Mouse (Mus musculus): ENCODE data around the gene Ugt1a9.
"Not testable (repeated sequence)": the region's sequence is repeated elsewhere in the genome, so short reads cannot be mapped to it uniquely, and the experiment has no call there.

The Ugt1a9 gene

DNA sequence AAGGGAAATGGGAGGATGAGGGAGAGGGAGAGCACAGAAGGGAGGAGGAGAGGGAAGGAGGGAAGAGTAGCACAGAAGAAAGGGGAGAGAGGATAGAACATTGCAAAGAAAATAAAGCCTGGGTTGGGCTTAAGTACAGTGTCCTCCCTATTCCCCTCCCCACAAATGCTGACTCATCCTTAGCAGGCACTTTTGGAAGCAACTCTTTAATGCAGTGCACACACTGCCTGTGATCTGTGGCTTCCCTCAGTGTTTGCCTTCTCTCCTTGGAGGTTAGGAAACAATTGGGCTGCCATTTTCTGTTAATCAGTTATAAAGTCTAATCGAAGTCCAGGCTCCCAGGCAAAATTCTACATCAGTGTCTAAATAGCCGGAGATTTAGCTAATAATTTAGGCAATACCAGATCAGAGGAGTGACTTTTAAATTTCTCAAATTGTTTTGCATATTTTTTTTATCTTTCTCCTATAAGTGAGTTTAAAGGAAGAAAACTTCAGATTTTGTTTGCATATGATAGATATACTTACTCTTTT, 38.5 kb downstream of the Ugt1a9 start:
- not testable (repeated sequence) for DNase-seq

DNA sequence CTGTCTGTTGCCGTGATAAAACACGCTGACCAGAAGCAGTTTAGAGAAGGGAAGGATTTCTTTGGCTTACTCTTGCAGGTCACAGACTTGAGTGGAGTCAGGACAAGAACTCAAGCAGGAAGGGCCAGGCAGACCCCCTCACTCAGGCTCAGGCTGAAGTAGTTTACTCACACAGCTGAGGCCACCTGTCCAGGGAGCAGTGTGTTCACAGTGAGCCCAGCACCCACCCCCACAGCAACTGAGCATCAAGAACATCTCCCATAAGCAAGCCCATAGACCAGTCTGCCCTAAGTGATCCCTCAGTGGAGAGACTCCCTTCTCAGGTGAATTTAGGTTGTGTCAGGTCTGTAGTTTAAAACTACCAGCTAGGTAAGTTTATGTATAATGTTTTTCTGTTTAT, 39.0 kb downstream of the Ugt1a9 start:
- DNase-seq: not testable (repeated sequence)

DNA sequence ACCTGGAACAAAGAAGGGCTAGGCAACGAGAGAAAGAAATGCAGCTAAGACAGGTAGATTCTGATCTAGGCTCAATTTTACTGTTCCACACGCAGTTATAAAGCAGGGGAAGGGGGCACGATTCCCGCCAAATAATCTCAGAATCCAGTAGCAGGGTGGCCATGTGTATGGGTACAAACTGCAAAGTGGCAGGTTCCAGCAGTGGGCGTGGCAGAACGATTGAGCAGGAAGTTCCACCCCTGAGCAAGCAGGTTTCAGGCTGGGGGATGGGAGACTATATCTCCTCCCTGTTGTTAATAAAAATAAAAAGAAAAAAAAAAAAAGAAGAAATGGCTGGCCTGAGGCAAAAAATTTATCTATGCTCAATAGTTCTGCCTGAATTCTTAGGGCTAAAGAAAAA, 42.2 kb downstream of the Ugt1a9 start:
- not testable (repeated sequence) for DNase-seq

DNA sequence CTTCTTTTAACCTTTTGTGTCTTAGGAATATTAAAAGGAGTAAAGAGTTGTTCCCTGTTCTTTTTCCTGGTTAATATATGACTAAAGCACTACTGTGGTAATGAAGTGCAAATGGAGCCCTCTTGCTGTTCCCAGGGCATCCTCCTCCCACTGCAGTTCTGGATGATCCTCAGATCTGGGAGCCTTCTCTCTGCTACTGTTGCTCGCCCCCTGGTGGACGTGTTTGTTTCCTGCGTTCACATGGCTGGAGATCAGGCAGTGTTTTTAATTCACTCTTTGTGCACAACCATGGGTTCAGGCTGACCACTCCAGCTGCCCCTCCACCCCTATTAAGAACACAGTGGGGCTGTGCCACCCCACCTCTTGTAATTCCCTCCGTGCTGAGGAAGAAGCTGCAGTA, 50.0 kb downstream of the Ugt1a9 start:
- not testable (repeated sequence) for DNase-seq

DNA sequence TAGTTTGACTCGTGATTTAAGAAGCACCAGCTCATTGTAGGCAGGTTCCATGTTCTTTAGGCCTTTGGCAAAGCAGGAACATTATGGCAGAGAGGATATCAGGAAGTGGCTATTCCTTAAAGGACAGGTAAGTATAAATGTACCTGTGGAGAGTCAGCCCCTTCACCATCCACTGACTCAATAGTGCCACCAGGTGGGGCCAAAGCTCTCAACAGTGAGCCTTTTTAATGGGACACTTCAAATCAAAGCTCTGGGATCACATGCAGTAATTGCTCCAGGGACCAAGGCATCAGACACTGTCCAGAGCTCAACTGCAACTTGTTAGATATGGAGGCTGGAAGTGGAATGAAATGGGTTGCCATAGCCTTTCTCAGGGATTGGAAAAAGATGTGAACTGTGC, 50.9 kb downstream of the Ugt1a9 start:
- DNase-seq: not testable (repeated sequence)

DNA sequence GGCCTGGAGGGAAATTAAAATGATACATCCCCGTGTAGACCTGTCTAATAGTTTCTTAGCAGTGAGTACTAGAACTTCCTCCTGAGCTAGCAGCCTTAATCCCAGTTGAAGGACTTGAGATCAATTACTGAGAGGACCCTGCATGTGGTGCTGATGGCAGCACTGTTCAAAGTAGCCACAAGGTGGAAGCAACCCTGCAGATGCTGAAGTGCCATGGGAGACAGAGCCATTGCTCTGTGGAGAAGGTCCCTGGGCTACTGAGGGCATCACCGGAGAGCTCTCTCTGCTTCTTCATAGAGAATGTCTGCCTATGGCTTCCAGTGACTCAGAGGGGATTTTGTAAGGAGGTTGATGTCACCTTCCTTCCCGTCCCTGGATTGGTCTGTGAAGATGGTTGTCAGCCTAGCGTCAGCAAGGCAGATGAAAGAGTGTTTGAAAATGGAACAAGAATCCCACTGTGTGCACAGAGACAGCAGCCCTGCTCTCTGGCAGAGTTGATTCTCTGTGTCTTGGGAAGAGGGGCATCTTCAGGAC, 55.3 kb downstream of the Ugt1a9 start:
- DNase-seq: not testable (repeated sequence)

DNA sequence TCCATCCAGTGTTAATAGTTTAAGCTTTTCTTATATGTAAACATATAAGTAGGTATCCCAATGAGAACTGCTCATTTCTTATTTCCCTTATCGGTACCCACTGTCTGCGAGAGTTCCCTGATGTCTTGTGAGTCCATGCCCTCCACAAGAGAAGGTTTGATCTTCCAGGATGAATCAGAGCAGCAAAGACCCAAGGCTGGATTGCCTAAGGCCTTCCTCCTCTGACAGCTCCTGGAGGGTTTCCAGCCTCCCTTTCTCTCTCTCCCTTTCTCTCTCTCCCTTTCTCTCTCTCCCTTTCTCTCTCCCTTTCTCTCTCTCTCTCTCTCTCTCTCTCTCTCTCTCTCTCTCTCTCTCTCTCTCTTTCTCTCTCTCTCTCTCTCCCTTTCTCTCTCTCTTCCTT, 58.5 kb downstream of the Ugt1a9 start:
- DNase-seq: not testable (repeated sequence)

DNA sequence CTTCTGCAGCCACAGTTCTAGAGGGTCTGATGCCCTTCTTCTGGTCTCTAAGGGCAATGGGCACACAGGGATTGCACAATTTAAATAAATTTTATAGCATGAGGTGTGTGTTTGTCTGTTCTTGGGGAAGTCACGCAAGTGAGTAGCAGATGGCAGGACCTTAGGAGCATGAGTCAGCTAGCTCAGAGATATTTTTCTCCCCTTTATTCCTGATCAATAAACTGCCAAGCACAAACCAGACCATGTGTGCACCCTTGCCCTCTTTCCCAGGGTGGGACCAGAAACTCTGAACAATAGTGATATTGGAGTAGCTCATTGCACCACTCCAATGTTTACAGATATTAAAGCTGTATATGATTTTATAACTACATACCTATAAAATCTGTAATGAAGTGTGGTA, 59.6 kb downstream of the Ugt1a9 start:
- not testable (repeated sequence) for DNase-seq

DNA sequence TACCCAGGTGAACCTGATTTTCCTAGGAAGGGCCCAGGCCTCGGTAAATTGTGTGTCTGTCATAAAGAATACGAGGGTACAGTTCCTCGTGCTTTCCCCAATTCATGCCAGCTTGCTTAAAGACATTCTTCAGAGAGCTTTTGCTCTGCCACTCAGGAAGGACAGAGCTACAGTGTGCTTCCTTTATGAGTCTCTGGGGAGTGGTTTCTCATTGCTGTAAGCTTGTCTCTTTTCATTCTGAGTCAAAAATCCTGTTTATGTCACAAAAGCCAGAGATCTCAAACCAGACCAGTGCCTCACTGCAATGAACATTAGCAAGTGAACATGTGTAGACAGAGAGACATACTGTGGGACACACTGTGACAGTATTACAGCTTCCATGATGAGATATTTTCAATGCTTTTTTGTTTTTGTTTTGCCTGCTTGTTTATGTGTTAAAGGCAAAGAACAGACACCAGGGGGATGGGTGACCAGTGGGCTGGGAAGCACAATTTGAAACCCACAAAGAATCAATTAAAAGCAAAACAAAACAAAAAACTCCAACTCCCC, 63.4 kb downstream of the Ugt1a9 start:
- DNase-seq: no peak

DNA sequence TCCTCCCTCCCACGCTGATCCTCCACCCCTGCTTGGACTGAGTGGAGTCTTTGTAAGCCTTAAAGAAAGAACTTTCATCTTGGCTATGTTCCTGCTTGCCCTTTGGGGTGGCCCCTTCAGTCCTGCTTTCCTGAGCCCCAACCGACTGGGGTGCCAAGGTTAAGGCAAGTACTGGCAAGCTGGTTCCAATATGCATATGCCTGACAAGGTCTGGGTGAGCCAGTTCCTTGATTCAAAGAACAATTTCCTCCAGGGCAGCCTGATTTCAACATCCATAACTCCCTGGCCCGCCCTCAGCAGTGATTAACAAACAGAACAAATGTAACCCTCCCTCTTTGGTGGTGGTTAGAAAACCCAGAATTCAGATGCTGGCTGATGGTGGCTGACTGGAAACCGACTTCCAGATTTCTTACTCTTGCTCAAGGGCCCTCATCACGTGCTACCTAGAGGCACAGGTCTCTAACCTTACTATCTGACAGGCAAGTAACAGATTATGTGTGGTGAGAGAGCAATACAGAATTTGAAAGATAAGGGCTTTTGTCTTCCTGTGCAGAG, 63.9 kb downstream of the Ugt1a9 start, which contains the start of gene Ugt1a6a:
Gene Ugt1a6a (plus strand): TSS at position 353 of the 555 bp plus-strand sequence.
- DNase-seq: not testable (repeated sequence)

DNA sequence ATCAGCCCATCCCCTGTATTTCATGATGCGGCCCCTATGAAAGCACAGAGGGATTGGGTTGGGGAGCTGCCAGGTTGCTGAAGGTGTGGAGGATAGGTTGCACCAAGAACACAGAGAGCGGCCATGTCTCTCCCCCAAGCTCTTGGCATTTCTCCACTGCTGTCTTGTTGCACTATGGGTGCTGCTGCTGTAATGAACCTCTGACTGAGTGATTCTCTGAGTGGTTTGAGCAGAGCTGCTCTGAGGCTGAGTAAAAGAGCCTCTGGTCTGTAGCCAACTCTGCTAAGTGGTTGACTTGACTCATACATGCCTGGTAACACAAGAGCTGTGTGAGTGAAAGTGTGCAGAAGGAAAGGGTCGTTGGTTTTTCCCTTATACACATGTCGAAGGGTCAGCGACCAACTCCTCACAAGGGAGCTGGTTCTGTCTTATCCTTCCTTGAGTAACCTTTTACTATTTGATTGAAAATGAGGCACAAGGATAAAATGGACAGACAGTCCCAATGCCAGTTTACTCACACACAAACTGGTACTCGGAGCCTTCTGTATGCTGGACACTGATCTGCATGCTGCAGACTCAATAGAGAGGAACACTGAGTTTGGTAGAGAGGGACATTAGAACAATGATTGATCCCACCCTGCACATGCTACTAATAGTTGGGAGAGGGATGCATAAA, 64.8 kb downstream of the Ugt1a9 start:
- not testable (repeated sequence) for DNase-seq

DNA sequence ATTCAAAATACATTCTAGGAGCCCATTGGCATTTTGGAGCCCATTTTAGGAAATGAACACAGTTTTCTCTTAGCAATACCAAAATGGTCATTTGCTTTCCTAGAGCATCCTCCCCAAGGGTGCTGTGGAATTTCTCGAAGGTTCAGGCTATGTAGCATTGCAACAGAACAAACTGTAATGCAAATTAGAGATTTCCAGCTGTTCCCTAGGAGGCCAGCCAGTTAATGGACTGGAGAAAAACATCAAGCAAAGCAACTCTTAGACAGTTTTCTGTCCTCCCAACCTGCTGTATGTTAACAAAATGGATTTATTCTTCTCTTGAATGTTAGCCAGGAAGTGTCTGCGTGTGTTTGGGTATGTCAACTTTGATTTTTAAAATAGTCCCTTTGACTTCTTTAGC, 66.0 kb downstream of the Ugt1a9 start:
- DNase-seq: no peak

DNA sequence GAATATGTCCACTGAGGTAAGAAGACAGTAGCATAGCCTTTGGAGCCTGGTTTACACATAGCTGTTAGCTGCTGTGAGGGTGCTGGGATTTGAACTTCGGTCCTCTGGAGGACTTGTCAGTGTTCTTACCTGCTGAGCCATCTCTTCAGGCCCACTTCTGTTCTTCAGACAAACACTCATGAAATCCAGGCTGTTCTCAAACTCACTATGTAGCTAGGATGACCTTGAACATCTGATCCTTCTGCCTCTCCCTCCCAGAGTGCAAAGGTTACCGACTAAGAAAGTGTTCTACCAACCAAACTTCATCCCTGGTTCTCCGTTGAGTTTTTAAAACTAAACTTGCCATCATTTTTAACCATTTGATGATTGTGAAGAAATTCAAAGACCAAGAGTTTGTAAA, 66.7 kb downstream of the Ugt1a9 start:
- no peak for DNase-seq

DNA sequence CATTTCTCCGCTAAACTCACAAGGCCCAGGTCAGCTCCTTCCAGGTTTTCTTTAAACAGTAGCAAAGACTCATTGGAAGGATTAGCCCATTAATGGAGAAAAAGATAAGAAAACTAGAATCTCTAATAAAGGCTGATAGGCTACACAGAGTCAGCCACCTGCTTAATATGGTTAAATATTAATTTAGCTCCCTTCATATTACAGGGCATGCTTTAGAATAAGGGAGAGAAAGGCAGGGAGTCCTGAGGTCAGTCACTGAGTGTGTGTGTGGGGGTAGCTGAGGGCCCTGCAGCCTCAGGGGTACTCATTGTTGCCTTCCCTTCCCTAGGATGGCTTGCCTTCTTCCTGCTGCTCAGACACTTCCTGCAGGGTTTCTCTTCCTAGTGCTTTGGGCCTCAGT, 67.5 kb downstream of the Ugt1a9 start:
- no peak for DNase-seq

DNA sequence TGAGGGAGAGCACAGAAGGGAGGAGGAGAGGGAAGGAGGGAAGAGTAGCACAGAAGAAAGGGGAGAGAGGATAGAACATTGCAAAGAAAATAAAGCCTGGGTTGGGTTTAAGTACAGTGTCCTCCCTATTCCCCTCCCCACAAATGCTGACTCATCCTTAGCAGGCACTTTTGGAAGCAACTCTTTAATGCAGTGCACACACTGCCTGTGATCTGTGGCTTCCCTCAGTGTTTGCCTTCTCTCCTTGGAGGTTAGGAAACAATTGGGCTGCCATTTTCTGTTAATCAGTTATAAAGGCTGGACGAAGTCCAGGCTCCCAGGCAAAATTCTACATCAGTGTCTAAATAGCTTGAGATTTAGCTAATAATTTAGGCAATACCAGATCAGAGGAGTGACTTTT, 69.9 kb downstream of the Ugt1a9 start:
- DNase-seq: not testable (repeated sequence)

DNA sequence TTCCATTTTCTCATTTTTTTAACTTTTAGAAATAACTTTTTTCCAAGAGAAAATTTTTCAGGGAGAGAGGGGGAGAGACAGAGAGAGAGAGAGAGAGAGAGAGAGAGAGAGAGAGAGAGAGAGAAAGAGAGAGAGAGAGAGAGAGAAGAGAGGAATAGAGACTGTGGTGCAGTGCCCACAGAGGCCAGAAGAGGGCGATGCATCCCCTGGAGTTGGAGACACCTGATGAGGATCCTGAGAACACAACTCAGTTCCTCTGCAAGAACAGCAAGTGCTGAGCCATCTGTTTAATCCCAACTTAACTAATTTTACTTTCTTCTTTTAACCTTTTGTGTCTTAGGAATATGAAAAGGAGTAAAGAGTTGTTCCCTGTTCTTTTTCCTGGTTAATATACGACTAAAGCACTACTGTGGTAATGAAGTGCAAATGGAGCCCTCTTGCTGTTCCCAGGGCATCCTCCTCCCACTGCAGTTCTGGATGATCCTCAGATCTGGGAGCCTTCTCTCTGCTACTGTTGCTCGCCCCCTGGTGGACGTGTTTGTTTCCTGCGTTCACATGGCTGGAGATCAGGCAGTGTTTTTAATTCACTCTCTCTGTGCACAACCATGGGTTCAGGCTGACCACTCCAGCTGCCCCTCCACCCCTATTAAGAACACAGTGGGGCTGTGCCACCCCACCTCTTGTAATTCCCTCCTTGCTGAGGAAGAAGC, 73.5 kb downstream of the Ugt1a9 start:
- peak; percentile 53 for DNase-seq

DNA sequence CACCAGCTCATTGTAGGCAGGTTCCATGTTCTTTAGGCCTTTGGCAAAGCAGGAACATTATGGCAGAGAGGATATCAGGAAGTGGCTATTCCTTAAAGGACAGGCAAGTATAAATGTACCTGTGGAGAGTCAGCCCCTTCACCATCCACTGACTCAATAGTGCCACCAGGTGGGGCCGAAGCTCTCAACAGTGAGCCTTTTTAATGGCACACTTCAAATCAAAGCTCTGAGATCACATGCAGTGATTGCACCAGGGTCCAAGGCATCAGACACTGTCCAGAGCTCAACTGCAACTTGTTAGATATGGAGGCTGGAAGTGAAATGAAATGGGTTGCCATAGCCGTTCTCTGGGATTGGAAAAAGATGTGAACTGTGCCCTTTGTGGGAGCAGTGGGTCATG, 74.7 kb downstream of the Ugt1a9 start:
- DNase-seq: not testable (repeated sequence)

DNA sequence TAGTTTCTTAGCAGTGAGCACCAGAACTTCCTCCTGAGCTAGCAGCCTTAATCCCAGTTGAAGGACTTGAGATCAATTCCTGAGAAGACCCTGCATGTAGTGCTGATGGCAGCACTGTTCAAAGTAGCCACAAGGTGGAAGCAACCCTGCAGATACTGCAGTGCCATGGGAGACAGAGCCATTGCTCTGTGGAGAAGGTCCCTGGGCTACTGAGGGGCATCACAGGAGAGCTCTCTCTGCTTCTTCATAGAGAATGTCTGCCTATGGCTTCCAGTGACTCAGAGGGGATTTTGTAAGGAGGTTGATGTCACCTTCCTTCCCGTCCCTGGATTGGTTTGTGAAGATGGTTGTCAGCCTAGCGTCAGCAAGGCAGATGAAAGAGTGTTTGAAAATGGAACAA, 79.5 kb downstream of the Ugt1a9 start:
- DNase-seq: not testable (repeated sequence)

DNA sequence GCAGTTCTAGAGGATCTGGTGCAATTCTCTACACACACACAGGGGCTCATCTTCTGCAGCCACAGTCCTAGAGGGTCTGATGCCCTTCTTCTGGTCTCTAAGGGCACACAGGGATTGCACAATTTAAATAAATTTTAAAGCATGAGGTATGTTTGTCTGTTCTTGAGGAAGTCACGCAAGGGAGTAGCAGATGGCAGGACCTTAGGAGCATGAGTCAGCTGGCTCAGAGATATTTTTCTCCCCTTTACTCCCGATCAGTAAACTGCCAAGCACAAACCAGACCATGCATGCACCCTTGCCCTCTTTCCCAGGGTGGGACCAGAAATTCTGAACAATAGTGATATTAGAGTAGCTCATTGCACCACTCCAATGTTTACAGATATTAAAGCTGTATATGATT, 87.8 kb downstream of the Ugt1a9 start:
- DNase-seq: peak; percentile 14

DNA sequence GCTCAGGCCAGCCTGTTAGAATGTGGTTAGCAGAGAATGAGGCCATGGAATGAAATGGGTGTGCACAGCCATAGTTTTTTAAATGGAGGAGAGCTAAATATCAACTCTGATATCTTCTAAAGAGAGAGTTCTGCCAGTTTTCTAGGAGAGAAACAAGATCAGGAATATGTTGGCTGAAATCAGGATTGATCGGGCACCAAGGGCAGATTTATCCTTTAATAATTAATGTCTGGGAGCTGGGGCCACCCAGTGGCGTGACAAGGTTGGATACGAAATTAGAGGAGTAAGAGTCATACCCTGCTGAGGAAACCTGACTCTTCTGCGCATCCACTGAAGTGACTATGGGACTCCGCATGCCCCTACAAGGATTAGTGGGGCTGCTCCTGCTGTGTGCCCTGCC, 95.1 kb downstream of the Ugt1a9 start, which contains the start of gene Ugt1a5:
Gene Ugt1a5 (plus strand): TSS at position 302 of the 400 bp plus-strand sequence.
- no peak for DNase-seq

DNA sequence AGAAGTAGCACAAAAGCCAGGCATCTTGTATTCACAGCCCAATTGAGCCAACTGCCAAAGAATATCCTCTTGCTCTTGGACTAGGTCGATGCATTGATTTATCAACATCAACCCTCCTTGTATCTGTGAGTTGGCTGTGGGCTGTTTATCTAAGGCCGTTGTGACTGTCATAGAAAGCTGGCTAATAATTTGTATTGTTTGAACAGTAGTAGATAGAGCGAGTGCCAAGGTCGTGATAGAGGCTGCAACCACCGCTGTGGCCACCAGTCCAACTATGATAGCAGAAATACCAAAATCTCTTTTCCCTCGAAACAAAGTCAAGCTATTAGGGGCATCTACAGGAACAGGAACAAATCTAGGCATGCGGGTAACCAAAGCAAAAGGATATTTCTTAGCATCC, 101.6 kb downstream of the Ugt1a9 start:
- DNase-seq: not testable (repeated sequence)

DNA sequence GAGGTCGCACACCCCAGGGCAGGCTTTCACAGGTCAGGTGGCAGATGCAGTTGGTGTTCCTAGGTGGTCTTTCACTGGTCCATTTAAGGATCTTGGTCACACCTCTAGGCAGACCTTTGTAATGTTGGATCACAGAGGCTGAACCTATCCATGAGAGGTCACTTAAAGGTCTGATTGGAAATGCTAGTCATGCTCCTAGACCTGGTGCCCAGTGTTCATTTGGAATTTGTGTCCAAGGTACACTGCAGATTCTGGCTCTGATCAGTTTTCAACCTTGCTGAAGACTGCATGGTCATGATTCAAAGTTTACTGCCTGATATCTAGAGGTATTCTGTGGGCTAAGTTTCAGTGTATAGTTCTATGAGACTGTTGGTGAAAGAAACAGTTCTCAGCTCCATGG, 109.1 kb downstream of the Ugt1a9 start:
- no peak for DNase-seq

DNA sequence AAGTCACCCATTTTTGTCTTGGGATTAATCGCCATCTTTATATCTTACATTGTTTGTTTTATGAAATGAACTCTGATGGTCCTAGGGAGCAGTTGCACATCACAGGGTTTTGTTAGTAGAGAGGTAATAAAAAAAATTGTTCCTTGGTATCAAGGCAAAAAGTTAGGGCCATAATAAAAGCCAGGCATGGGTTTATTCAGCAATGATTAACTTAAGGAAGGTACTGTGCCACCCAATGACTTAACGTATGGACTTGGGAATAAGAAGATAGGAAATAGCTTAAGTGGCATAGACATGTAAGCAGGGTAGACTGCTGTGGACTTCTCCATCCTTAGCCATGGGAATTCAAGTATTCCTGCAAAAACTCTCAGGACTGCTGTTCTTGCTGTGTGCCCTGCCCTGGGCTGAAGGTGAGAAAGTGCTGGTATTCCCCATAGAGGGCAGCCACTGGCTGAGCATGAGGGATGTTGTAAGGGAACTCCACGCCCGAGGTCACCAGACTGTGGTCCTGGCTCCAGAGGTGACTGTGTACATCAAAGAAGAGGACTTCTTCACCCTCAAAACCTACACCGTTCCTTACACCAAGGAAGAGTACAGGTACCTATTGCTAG, 115.8 kb downstream of the Ugt1a9 start:
- no peak for DNase-seq
